Comparison of ENCODE assay signal across 26 mouse cellular contexts in genomic region chr9:64139879-64140278, GRCm38 (mm10). TPM values are rescaled to one million over a fixed set of nuclear protein-coding genes. Genes with fewer than 3 reads are reported as not detected.
"Had no signal": no experiment of that assay in that cellular context is flagged by ENCODE, and none has a peak within 500 bp of the region (broad histone marks: within the 10 kb centered on the region; RNA-seq: fewer than 3 reads in every experiment).

No protein-coding gene starts in this region.

- H3K27me3 ChIP-seq: liver, embryonic 13.5 days; liver, embryonic 15.5 days; lung, embryonic 15.5 days; midbrain, embryonic 12.5 days; neural tube, embryonic 13.5 days; neural tube, embryonic 15.5 days; stomach, embryonic 15.5 days had no signal

- H3K4me3 ChIP-seq: liver, embryonic 13.5 days; liver, embryonic 15.5 days; lung, embryonic 15.5 days; midbrain, embryonic 10.5 days; midbrain, embryonic 12.5 days; myocyte; neural tube, embryonic 13.5 days; neural tube, embryonic 15.5 days; stomach, embryonic 15.5 days had no signal

- H3K4me2 ChIP-seq: liver, embryonic 13.5 days; liver, embryonic 15.5 days; lung, embryonic 15.5 days; midbrain, embryonic 12.5 days; neural tube, embryonic 13.5 days; neural tube, embryonic 15.5 days; stomach, embryonic 15.5 days had no signal

- H3K9ac ChIP-seq: liver, embryonic 13.5 days; liver, embryonic 15.5 days; lung, embryonic 15.5 days; midbrain, embryonic 12.5 days; neural tube, embryonic 13.5 days; neural tube, embryonic 15.5 days; stomach, embryonic 15.5 days had no signal

- H3K9me3 ChIP-seq: liver, embryonic 13.5 days; liver, embryonic 15.5 days; lung, embryonic 15.5 days; midbrain, embryonic 10.5 days; midbrain, embryonic 12.5 days; neural tube, embryonic 13.5 days; neural tube, embryonic 15.5 days; stomach, embryonic 15.5 days had no signal

- H3K36me3 ChIP-seq: neural tube, embryonic 13.5 days; neural tube, embryonic 15.5 days had no signal

- ATAC-seq: lung, postnatal 0 days; midbrain, embryonic 16.5 days had no signal

- H3K27ac ChIP-seq: liver, embryonic 13.5 days; liver, embryonic 15.5 days; lung, embryonic 15.5 days; midbrain, embryonic 10.5 days; midbrain, embryonic 12.5 days; neural tube, embryonic 13.5 days; neural tube, embryonic 15.5 days; stomach, embryonic 15.5 days; stomach, postnatal 0 days had no signal

- H3K4me1 ChIP-seq: liver, embryonic 13.5 days; liver, embryonic 15.5 days; lung, embryonic 15.5 days; midbrain, embryonic 10.5 days; midbrain, embryonic 12.5 days; neural tube, embryonic 13.5 days; neural tube, embryonic 15.5 days; stomach, embryonic 15.5 days had no signal

- DNase-seq: liver, embryonic 13.5 days; lung, adult 2 months; lung, postnatal 14 days; lung, postnatal 4 days; midbrain, embryonic 14.5 days; retina, postnatal 1 day; right cerebral cortex, adult 18-20 months; right cerebral cortex, postnatal 25 days; right cerebral cortex, postnatal 4 days; thymus, adult 2 months; thymus, postnatal 25 days; thymus, postnatal 4 days had no signal

RNA-seq across cellular contexts. Expression of gene Lctl, which starts 22.9 kb away (rescaled TPM):
- total RNA-seq: megakaryocyte-erythroid progenitor cell, adult 5-6 weeks had no signal
- polyA plus RNA-seq: liver, embryonic 13.5 days; liver, embryonic 15.5 days; lung, embryonic 15.5 days; lung, postnatal 0 days; midbrain, embryonic 10.5 days; midbrain, embryonic 12.5 days; midbrain, embryonic 14.5 days; midbrain, embryonic 16.5 days; neural tube, embryonic 11.5 days; neural tube, embryonic 13.5 days; neural tube, embryonic 15.5 days; spleen, adult 2 months; stomach, embryonic 15.5 days had no signal
